In genomic region chr13:5804381-5804941, GRCm38 (mm10) we compare ENCODE assay signal across 8 mouse cellular contexts. TPM values are rescaled to one million over a fixed set of nuclear protein-coding genes. Genes with fewer than 3 reads are reported as not detected.
DNase-seq lines count a peak whose midpoint lies in the region; ATAC-seq and TF ChIP-seq lines count a peak whose summit lies in the region.
"Had no signal": no experiment of that assay in that cellular context is flagged by ENCODE, and none has a peak within 500 bp of the region (broad histone marks: within the 10 kb centered on the region; RNA-seq: fewer than 3 reads in every experiment).

No protein-coding gene starts in this region.

- no peak for TF ChIP-seq CTCF in lung, embryonic 14.5 days (IDR thresholded peaks at IDR 0.05; ENCODE audit: low read depth)

- ATAC-seq in lung, embryonic 14.5 days (ENCODE audit: insufficient read depth) = peak; percentile 61; the same call in 1 of the 2 replicates
- 0 out of 2 replicates have a peak, but pooled peaks have one; percentile 44 for ATAC-seq in liver, embryonic 11.5 days (replicated peaks; ENCODE audit: low FRiP score)
- ATAC-seq in stomach, embryonic 16.5 days (ENCODE audit: insufficient read depth, low FRiP score) = no peak
- ATAC-seq in erythroid progenitor cell, adult 5-6 weeks (replicated peaks; ENCODE audit: low FRiP score, poor library complexity, severe bottlenecking) = no peak

- no peaks in the 10 kb centered on the region for H3K36me3 ChIP-seq in lung, embryonic 14.5 days (ENCODE audit: insufficient read depth)
- no peaks in the 10 kb centered on the region for H3K36me3 ChIP-seq in liver, embryonic 11.5 days (ENCODE audit: control insufficient read depth, insufficient read depth, low read length)
- H3K36me3 ChIP-seq in stomach, embryonic 16.5 days (ENCODE audit: control insufficient read depth, insufficient read depth, low read length) = no peaks in the 10 kb centered on the region
- H3K36me3 ChIP-seq: hindbrain, embryonic 15.5 days had no signal

- peaks cover 13% of the 10 kb centered on the region for H3K4me1 ChIP-seq in lung, embryonic 14.5 days (ENCODE audit: insufficient read depth)
- H3K4me1 ChIP-seq in liver, embryonic 11.5 days (replicated peaks; ENCODE audit: control insufficient read depth, insufficient read depth, low read length) = peaks cover 5% of the 10 kb centered on the region; the same call in 1 of the 2 replicates
- H3K4me1 ChIP-seq in stomach, embryonic 16.5 days (ENCODE audit: control insufficient read depth, insufficient read depth, low read length) = 0 out of 2 replicates have a peak, but pooled peaks cover 5% of the 10 kb centered on the region

- H3K27me3 ChIP-seq in lung, embryonic 14.5 days (ENCODE audit: insufficient read depth, low read length) = no peaks in the 10 kb centered on the region
- H3K27me3 ChIP-seq in liver, embryonic 11.5 days (replicated peaks; ENCODE audit: control insufficient read depth, insufficient read depth, low read length) = no peaks in the 10 kb centered on the region
- no peaks in the 10 kb centered on the region for H3K27me3 ChIP-seq in stomach, embryonic 16.5 days (ENCODE audit: control insufficient read depth, insufficient read depth, low read length)
- H3K27me3 ChIP-seq: hindbrain, embryonic 15.5 days had no signal

- H3K27ac ChIP-seq in lung, embryonic 14.5 days (ENCODE audit: low read depth) = peak overlapping the region; percentile 85
- H3K27ac ChIP-seq in liver, embryonic 11.5 days (ENCODE audit: low read depth, low read length) = peak overlapping the region; percentile 57; the same call in 1 of the 2 replicates
- peak overlapping the region; percentile 90 for H3K27ac ChIP-seq in stomach, embryonic 16.5 days (ENCODE audit: low read length)
- H3K27ac ChIP-seq: hindbrain, embryonic 15.5 days had no signal

- WGBS in lung, embryonic 14.5 days = 26% methylated on average over 7 of the region's 7 CpGs
- WGBS in liver, embryonic 11.5 days = 27% methylated on average over 7 of the region's 7 CpGs
- WGBS in stomach, embryonic 16.5 days = 27% methylated on average over 7 of the region's 7 CpGs

- H3K9me3 ChIP-seq in lung, embryonic 14.5 days (ENCODE audit: low read depth, low read length) = no peaks in the 10 kb centered on the region
- H3K9me3 ChIP-seq in liver, embryonic 11.5 days (ENCODE audit: control insufficient read depth, low read length) = no peaks in the 10 kb centered on the region
- H3K9me3 ChIP-seq in stomach, embryonic 16.5 days (replicated peaks; ENCODE audit: control insufficient read depth, low read length) = no peaks in the 10 kb centered on the region
- H3K9me3 ChIP-seq: hindbrain, embryonic 15.5 days had no signal

- DNase-seq in lung, embryonic 14.5 days = peak; percentile 47
- no peak for DNase-seq in lung, postnatal 14 days
- DNase-seq in c-Kit-positive CD71-negative TER-119-negative erythroid progenitor cells, embryonic 14.5 days (ENCODE audit: low read depth) = peak; percentile 37
- no peak for DNase-seq in liver, embryonic 11.5 days (ENCODE audit: low spot score)
- DNase-seq in adrenal gland, postnatal 10 days = no peak

- H3K9ac ChIP-seq in lung, embryonic 14.5 days = no peak overlapping the region
- H3K9ac ChIP-seq in liver, embryonic 11.5 days (ENCODE audit: low read depth, low read length) = no peak overlapping the region
- peak overlapping the region; percentile 5; the same call in 1 of the 2 replicates for H3K9ac ChIP-seq in stomach, embryonic 16.5 days (ENCODE audit: low read length)
- H3K9ac ChIP-seq: hindbrain, embryonic 15.5 days had no signal

- H3K4me3 ChIP-seq in lung, embryonic 14.5 days (ENCODE audit: low read depth, low read length) = no peak overlapping the region
- no peak overlapping the region for H3K4me3 ChIP-seq in liver, embryonic 11.5 days (ENCODE audit: low read depth, low read length)
- H3K4me3 ChIP-seq in stomach, embryonic 16.5 days (replicated peaks; ENCODE audit: low read length) = no peak overlapping the region
- H3K4me3 ChIP-seq: hindbrain, embryonic 15.5 days had no signal

- H3K4me2 ChIP-seq in lung, embryonic 14.5 days = peak overlapping the region; percentile 4
- peak overlapping the region; percentile 29; the same call in 1 of the 2 replicates for H3K4me2 ChIP-seq in liver, embryonic 11.5 days
- peak overlapping the region; percentile 36 for H3K4me2 ChIP-seq in stomach, embryonic 16.5 days (ENCODE audit: low read depth, low read length)
- H3K4me2 ChIP-seq: hindbrain, embryonic 15.5 days had no signal

RNA-seq across cellular contexts. Expression of gene Klf6, which starts 56.8 kb away (rescaled TPM):
- polyA plus RNA-seq in lung, embryonic 14.5 days (2014; fragmentation: Nextera tagmentation; extraction: Ambion mirVana) = 57.2 and 59.6 TPM in 2 replicates
- 25.7 and 31.5 TPM in 2 replicates for polyA plus RNA-seq in liver, embryonic 11.5 days (2014; fragmentation: Nextera tagmentation; extraction: Ambion mirVana)
- polyA plus RNA-seq in stomach, embryonic 16.5 days (2015; fragmentation: Nextera tagmentation; extraction: Ambion mirVana) = 99.4 and 107 TPM in 2 replicates
- total RNA-seq in erythroid progenitor cell, adult 5-6 weeks (2015; ENCODE audit: low replicate concordance) = 18.9 and 32.4 TPM in 2 replicates
- total RNA-seq in erythroid progenitor cell, adult 5-6 weeks (2017; ENCODE audit: low replicate concordance) = 15.5 and 21.9 TPM in 2 replicates
- total RNA-seq in adrenal gland, postnatal 10 days (2021) = 10 to 100 TPM; 37.9 to 59.0 TPM

Comparison
In these comparisons a context has a peak if more than half of its experiments do, and no peak if none do; other contexts are left out.
1. DNase-seq: peak in lung, embryonic 14.5 days (single experiment) and c-Kit-positive CD71-negative TER-119-negative erythroid progenitor cells, embryonic 14.5 days (single experiment); none in lung, postnatal 14 days (single experiment), liver, embryonic 11.5 days (single experiment) and adrenal gland, postnatal 10 days (single experiment).
2. ATAC-seq: peak in lung, embryonic 14.5 days (single experiment) and liver, embryonic 11.5 days (single experiment); none in stomach, embryonic 16.5 days (single experiment) and erythroid progenitor cell, adult 5-6 weeks (single experiment).
3. Peak in every context shown above with its lines, with median percentiles within 50 percentile points of each other: H3K27ac ChIP-seq and H3K4me2 ChIP-seq.